In genomic region chr1:69470614-69471250, GRCm38 (mm10) we compare ENCODE assay signal across 16 mouse cellular contexts.
"Had no signal": no experiment of that assay in that cellular context is flagged by ENCODE, and none has a peak within 500 bp of the region (broad histone marks: within the 10 kb centered on the region; RNA-seq: fewer than 3 reads in every experiment).

No protein-coding gene starts in this region.

- H3K36me3 ChIP-seq: limb, embryonic 15.5 days; liver, embryonic 15.5 days; midbrain, embryonic 10.5 days; neural tube, embryonic 15.5 days had no signal

- H3K4me2 ChIP-seq: limb, embryonic 15.5 days; liver, embryonic 15.5 days; neural tube, embryonic 15.5 days had no signal

- DNase-seq: kidney, adult 11 months; kidney, adult 9 months; kidney, postnatal 36 days; layer of hippocampus, adult 9-11 months; layer of hippocampus, postnatal 36 days; midbrain, embryonic 14.5 days; right cerebral cortex, adult 18-20 months; right cerebral cortex, postnatal 25 days; thymus, postnatal 4 days had no signal

- H3K9ac ChIP-seq: limb, embryonic 15.5 days; liver, embryonic 15.5 days; neural tube, embryonic 15.5 days had no signal

- H3K4me1 ChIP-seq: liver, embryonic 15.5 days; neural tube, embryonic 15.5 days had no signal

- ATAC-seq: hindbrain, postnatal 0 days had no signal

- H3K9me3 ChIP-seq: limb, embryonic 15.5 days; liver, embryonic 15.5 days; midbrain, embryonic 10.5 days; neural tube, embryonic 15.5 days had no signal

- H3K27ac ChIP-seq: hindbrain, postnatal 0 days; kidney, postnatal 0 days; limb, embryonic 15.5 days; liver, embryonic 15.5 days; midbrain, embryonic 10.5 days; neural tube, embryonic 15.5 days had no signal

- H3K4me3 ChIP-seq: limb, embryonic 15.5 days; liver, embryonic 15.5 days; midbrain, embryonic 10.5 days; myocyte; neural tube, embryonic 15.5 days had no signal

- H3K27me3 ChIP-seq: limb, embryonic 15.5 days; liver, embryonic 15.5 days; neural tube, embryonic 15.5 days had no signal
